In the genomic region with DNA sequence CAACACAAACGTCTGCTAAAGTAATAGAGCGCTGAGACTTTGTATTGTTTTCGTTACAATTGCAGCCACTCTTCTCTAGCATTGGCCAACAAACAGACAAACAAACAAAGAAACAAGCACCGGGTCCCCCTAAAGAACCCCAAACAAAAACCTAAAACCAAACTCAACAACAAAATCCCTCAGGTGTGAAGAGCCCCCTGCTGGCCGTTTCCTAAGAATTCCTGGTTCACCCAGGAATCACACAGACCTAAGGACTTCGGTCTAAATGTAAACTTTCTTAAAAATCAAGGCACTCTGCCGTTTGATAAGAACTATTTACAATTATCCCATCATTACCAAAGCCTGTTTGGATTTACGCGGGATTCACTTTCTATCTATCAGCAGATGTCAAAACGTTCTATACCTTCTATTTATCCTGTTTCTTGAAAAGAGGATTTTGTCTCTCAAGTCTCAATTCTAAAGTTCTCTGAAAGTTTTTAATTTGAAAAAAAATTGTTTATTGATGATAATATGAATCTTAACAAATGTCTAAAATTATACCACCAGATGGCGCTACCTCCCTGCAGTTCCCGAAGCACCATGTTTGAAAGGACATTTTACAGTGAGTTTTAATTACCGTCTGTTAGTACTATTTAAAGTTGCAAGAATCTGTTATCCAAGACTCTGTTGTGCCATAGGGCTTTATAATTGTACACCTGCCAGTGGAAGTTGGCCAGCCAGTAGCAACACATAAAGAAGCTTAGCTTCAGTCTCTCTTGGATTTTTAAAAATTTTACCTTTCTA, we compare ENCODE assay signal across 9 mouse cellular contexts. TPM values are rescaled to one million over a fixed set of nuclear protein-coding genes. Genes with fewer than 3 reads are reported as not detected.
DNase-seq lines count a peak whose midpoint lies in the region; ATAC-seq and TF ChIP-seq lines count a peak whose summit lies in the region.
"Had no signal": no experiment of that assay in that cellular context is flagged by ENCODE, and none has a peak within 500 bp of the region (broad histone marks: within the 10 kb centered on the region; RNA-seq: fewer than 3 reads in every experiment).

No protein-coding gene starts in this region.

- H3K9ac ChIP-seq in kidney, embryonic 14.5 days (ENCODE audit: low read depth, low read length): no peak overlapping the region
- no peak overlapping the region for H3K9ac ChIP-seq in forebrain, postnatal 0 days

- no peaks in the 10 kb centered on the region for H3K9me3 ChIP-seq in kidney, embryonic 14.5 days (ENCODE audit: control insufficient read depth, low read length)
- H3K9me3 ChIP-seq in forebrain, postnatal 0 days (ENCODE audit: low read length): no peaks in the 10 kb centered on the region

- H3K4me2 ChIP-seq in kidney, embryonic 14.5 days (replicated peaks; ENCODE audit: low read depth, low read length): no peak overlapping the region
- H3K4me2 ChIP-seq in forebrain, postnatal 0 days (ENCODE audit: low read depth): no peak overlapping the region

- H3K27ac ChIP-seq in kidney, embryonic 14.5 days (ENCODE audit: low read depth, low read length): no peak overlapping the region
- no peak overlapping the region for H3K27ac ChIP-seq in forebrain, postnatal 0 days (ENCODE audit: low read depth, low read length)

- no peaks in the 10 kb centered on the region for H3K36me3 ChIP-seq in kidney, embryonic 14.5 days (ENCODE audit: control insufficient read depth, insufficient read depth, low read length)
- H3K36me3 ChIP-seq in forebrain, postnatal 0 days (ENCODE audit: insufficient read depth): no peaks in the 10 kb centered on the region

- TF ChIP-seq CTCF in forebrain, postnatal 0 days (IDR thresholded peaks at IDR 0.05; ENCODE audit: low read depth): peak; percentile 73

- H3K4me1 ChIP-seq in kidney, embryonic 14.5 days (ENCODE audit: control insufficient read depth, insufficient read depth, low read length): no peaks in the 10 kb centered on the region
- H3K4me1 ChIP-seq in forebrain, postnatal 0 days (ENCODE audit: insufficient read depth): no peaks in the 10 kb centered on the region

- WGBS in kidney, embryonic 14.5 days: 33% methylated on average over 13 of the region's 13 CpGs
- 32% methylated on average over 13 of the region's 13 CpGs for WGBS in forebrain, postnatal 0 days

- no peak overlapping the region for H3K4me3 ChIP-seq in kidney, embryonic 14.5 days (ENCODE audit: low read length)
- H3K4me3 ChIP-seq in forebrain, postnatal 0 days (ENCODE audit: low read depth, low read length): no peak overlapping the region
- H3K4me3 ChIP-seq: erythroblast, embryonic 14.5 days had no signal

- no peaks in the 10 kb centered on the region for H3K27me3 ChIP-seq in kidney, embryonic 14.5 days (ENCODE audit: control insufficient read depth, insufficient read depth, low read length)
- H3K27me3 ChIP-seq in forebrain, postnatal 0 days (ENCODE audit: insufficient read depth, low read length): no peaks in the 10 kb centered on the region

- no peak for ATAC-seq in kidney, embryonic 14.5 days (ENCODE audit: low FRiP score, low TSS enrichment)
- ATAC-seq in forebrain, postnatal 0 days: peak; percentile 89
- peak; percentile 87; the same call in 1 of the 2 replicates for ATAC-seq in megakaryocyte-erythroid progenitor cell, adult 5-6 weeks (replicated peaks; ENCODE audit: low FRiP score, low TSS enrichment, poor library complexity, severe bottlenecking)
- ATAC-seq in activated CD4-positive, CD25-positive, alpha-beta regulatory T cell, adult 4 months: no peak

- peak; percentile 41 for DNase-seq in kidney, adult 18-20 months
- DNase-seq in ES-CJ7 (ENCODE audit: low read depth, low spot score): peak; percentile 49
- DNase-seq in c-Kit-negative CD71-positive TER-119-positive erythroid progenitor cells, embryonic 14.5 days (ENCODE audit: low read depth, low spot score): peak; percentile 2
- peak; percentile 80 for DNase-seq in forebrain, postnatal 0 days
- peak; percentile 55 to 58 for DNase-seq in kidney, postnatal 4 days

RNA-seq across cellular contexts. Expression of a gene that starts 11.5 kb away (rescaled TPM):
- polyA plus RNA-seq in kidney, embryonic 14.5 days (2014; fragmentation: Nextera tagmentation; extraction: Ambion mirVana): 0.05 and 0.06 TPM in 2 replicates
- not detected in 2 replicates for total RNA-seq in forebrain, postnatal 0 days (2014; rRNA removed)
- polyA plus RNA-seq in forebrain, postnatal 0 days (2015; fragmentation: Nextera tagmentation; extraction: Ambion mirVana): not detected in 2 replicates
- total RNA-seq in megakaryocyte-erythroid progenitor cell, adult 5-6 weeks (2014; fragmentation: Nextera tagmentation): not detected in 2 replicates
- not detected in 2 replicates for total RNA-seq in megakaryocyte-erythroid progenitor cell, adult 5-6 weeks (2017)
- polyA plus RNA-seq in activated CD4-positive, CD25-positive, alpha-beta regulatory T cell, adult 4 months (2017; shearing (Covaris generic)): not detected
- polyA plus RNA-seq: erythroblast, embryonic 14.5 days had no signal

RNA-seq across cellular contexts. Expression of a gene that starts 26.6 kb away (rescaled TPM):
- not detected in 2 replicates for polyA plus RNA-seq in kidney, embryonic 14.5 days (2014; fragmentation: Nextera tagmentation; extraction: Ambion mirVana)
- not detected in 2 replicates for total RNA-seq in forebrain, postnatal 0 days (2014; rRNA removed)
- not detected in 2 replicates for polyA plus RNA-seq in forebrain, postnatal 0 days (2015; fragmentation: Nextera tagmentation; extraction: Ambion mirVana)
- not detected in 2 replicates for total RNA-seq in megakaryocyte-erythroid progenitor cell, adult 5-6 weeks (2014; fragmentation: Nextera tagmentation)
- total RNA-seq in megakaryocyte-erythroid progenitor cell, adult 5-6 weeks (2017): not detected in 2 replicates
- polyA plus RNA-seq in activated CD4-positive, CD25-positive, alpha-beta regulatory T cell, adult 4 months (2017; shearing (Covaris generic)): not detected
- polyA plus RNA-seq: erythroblast, embryonic 14.5 days had no signal

RNA-seq across cellular contexts. Expression of a gene that starts 56.7 kb away (rescaled TPM):
- 73.9 and 78.2 TPM in 2 replicates for polyA plus RNA-seq in kidney, embryonic 14.5 days (2014; fragmentation: Nextera tagmentation; extraction: Ambion mirVana)
- total RNA-seq in forebrain, postnatal 0 days (2014; rRNA removed): 15.9 and 26.2 TPM in 2 replicates
- polyA plus RNA-seq in forebrain, postnatal 0 days (2015; fragmentation: Nextera tagmentation; extraction: Ambion mirVana): 49.9 and 59.5 TPM in 2 replicates
- 17.3 and 34.0 TPM in 2 replicates for total RNA-seq in megakaryocyte-erythroid progenitor cell, adult 5-6 weeks (2014; fragmentation: Nextera tagmentation)
- total RNA-seq in megakaryocyte-erythroid progenitor cell, adult 5-6 weeks (2017): 6.4 and 12.0 TPM in 2 replicates
- polyA plus RNA-seq in activated CD4-positive, CD25-positive, alpha-beta regulatory T cell, adult 4 months (2017; shearing (Covaris generic)): 10 to 100 TPM; 13.2 to 16.1 TPM

Comparison
In these comparisons a context has a peak if more than half of its experiments do, and no peak if none do; other contexts are left out.
1. DNase-seq: peak in every context shown above with its lines; median percentile 80 in forebrain, postnatal 0 days; 56 in kidney, postnatal 4 days; 49 in ES-CJ7; 41 in kidney, adult 18-20 months; 2 in c-Kit-negative CD71-positive TER-119-positive erythroid progenitor cells, embryonic 14.5 days.
2. ATAC-seq: peak in forebrain, postnatal 0 days (single experiment) and megakaryocyte-erythroid progenitor cell, adult 5-6 weeks (single experiment); none in kidney, embryonic 14.5 days (single experiment) and activated CD4-positive, CD25-positive, alpha-beta regulatory T cell, adult 4 months (single experiment).